Mouse (Mus musculus): ENCODE measurements around the gene Ppm1k. TPM values are rescaled to one million over a fixed set of nuclear protein-coding genes. Genes with fewer than 3 reads are reported as not detected.

Gene Ppm1k
- polyA plus RNA-seq (2015; fragmentation: Nextera tagmentation; extraction: Ambion mirVana), result 10.6 and 10.8 TPM in 2 replicates

DNA sequence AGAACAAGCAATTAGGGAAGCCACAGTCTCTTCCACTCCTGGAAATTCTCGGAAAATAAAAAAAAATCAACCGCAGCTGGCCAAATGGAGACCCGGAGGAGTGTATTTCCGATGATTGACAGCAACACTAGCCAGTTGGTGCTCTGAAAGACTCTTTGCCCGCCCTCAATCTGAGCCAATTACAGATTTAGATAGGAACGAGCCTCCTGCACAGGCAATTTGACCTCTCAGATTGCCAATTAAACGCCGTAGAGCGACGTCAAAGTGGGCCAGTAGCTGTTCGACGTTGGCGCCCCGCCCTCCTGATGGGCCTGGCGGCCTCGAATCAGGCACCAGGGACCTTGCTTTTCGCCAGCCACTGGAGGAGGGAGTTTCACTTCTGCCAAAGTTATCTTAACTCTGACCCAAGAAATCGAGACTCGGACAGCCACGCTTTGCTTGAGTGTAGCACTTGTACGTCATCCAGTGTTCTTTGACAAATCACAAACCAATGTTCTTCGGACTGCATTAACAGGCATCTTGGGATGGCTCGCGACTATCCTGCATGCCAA lies at the start of gene Ppm1k:
Gene Ppm1k (minus strand): TSS at position 83 of the 551 bp plus-strand sequence.

DNA sequence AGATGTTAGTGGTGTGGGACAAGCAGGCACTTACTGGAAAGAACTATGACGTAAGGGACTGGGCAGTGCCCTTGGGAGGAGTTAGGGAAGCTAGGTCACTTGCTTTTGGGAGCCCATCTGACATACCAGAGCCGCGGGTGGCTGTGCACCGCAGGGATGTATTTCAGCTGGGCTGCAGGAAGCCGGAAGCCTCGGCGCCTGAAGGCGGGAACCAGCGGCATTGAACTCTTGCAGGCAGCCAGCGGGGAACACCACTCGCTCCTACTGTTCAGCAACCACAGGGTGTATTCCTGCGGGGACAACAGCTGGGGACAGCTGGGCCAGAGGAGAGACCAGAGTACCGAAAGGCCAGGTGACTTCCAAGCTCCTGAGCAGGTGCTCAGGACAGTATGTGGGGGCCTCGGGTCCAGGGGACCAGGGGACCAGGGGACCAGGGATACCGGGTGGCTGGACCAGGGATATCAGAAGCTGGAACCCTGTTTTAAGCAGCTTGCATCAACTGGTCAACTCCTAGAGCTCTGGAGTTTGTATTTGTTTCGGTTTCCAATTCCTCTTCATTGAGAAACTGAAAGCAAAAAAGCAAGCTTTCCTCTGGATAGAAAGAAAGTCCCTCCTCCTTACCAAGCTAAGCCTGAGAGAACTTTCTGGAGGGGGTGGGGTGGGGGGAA lies 45.7 kb upstream of the Ppm1k start, which contains the start of gene Herc6:
Gene Herc6 (plus strand): TSS at position 120 of the 668 bp plus-strand sequence.

Other genes with a start within 250 kb of the Ppm1k start
- not detected in 2 replicates for gene Vmn1r16, start 206.0 kb downstream of the Ppm1k start, polyA plus RNA-seq (2015; fragmentation: Nextera tagmentation; extraction: Ambion mirVana)
- not detected in 2 replicates for gene Vmn1r17, start 171.7 kb downstream of the Ppm1k start, polyA plus RNA-seq (2015; fragmentation: Nextera tagmentation; extraction: Ambion mirVana)
- gene Vmn1r18, start 139.7 kb downstream of the Ppm1k start, polyA plus RNA-seq (2015; fragmentation: Nextera tagmentation; extraction: Ambion mirVana), result not detected in 2 replicates
- not detected in 2 replicates for gene Vmn1r19, start 131.7 kb downstream of the Ppm1k start, polyA plus RNA-seq (2015; fragmentation: Nextera tagmentation; extraction: Ambion mirVana)
- not detected in 2 replicates for gene Vmn1r20, start 106.5 kb downstream of the Ppm1k start, polyA plus RNA-seq (2015; fragmentation: Nextera tagmentation; extraction: Ambion mirVana)
- gene Herc6, start 45.5 kb upstream of the Ppm1k start, polyA plus RNA-seq (2015; fragmentation: Nextera tagmentation; extraction: Ambion mirVana), result 2.1 and 3.7 TPM in 2 replicates
- gene Pyurf, start 156.6 kb upstream of the Ppm1k start, polyA plus RNA-seq (2015; fragmentation: Nextera tagmentation; extraction: Ambion mirVana), result 18.3 and 19.0 TPM in 2 replicates
- 65.1 and 66.1 TPM in 2 replicates for gene Lancl2, start 167.1 kb upstream of the Ppm1k start, polyA plus RNA-seq (2015; fragmentation: Nextera tagmentation; extraction: Ambion mirVana)

All from neural tube, postnatal 0 days (tissue).